Mouse (Mus musculus) hindbrain, embryonic 10.5 days (tissue): ENCODE measurements around the gene Echs1. TPM values are rescaled to one million over a fixed set of nuclear protein-coding genes. Genes with fewer than 3 reads are reported as not detected.

Experiments used
- DNase-seq: peaks from one replicate; pipeline ENCODE4 v3.0.0-alpha.2; 2017; ENCODE audit warnings: low spot score
- H3K27ac ChIP-seq: fragments of 300-500 bp; sonication (generic); 2 replicates; pipeline ENCODE4 v1.5.1; 2016; ENCODE audit warnings: mild to moderate bottlenecking, moderate library complexity
- H3K27me3 ChIP-seq: fragments of 300-500 bp; sonication (generic); 2 replicates; pipeline ENCODE4 v1.6.1; 2016; ENCODE audit warnings: mild to moderate bottlenecking; ENCODE audit not compliant: poor library complexity, insufficient read depth, severe bottlenecking
- H3K36me3 ChIP-seq: fragments of 300-500 bp; sonication (generic); 2 replicates; pipeline ENCODE4 v1.6.1; 2016; ENCODE audit warnings: mild to moderate bottlenecking, moderate library complexity
- H3K4me1 ChIP-seq: fragments of 300-500 bp; sonication (generic); replicated peaks from 2 replicates; pipeline ENCODE4 v1.6.1; 2016; ENCODE audit warnings: mild to moderate bottlenecking
- H3K4me3 ChIP-seq: fragments of 300-500 bp; sonication (generic); 2 replicates; pipeline ENCODE4 v1.5.1; 2016; ENCODE audit warnings: mild to moderate bottlenecking, moderate library complexity
- H3K9me3 ChIP-seq: fragments of 300-500 bp; sonication (generic); 2 replicates; pipeline ENCODE4 v1.6.1; 2016; ENCODE audit warnings: mild to moderate bottlenecking, moderate library complexity
- WGBS: fragments of 180-500 bp; shearing (Covaris S2); methylation state at CpG from one replicate; pipeline ENCODE4 v1.1.7; 2016; 5-methylcytosine and 5-hydroxymethylcytosine counted together
- polyA plus RNA-seq: library from polyadenylated mRNA; unstranded; fragments of >200 nt; fragmentation: Nextera tagmentation; extraction: Ambion mirVana; gene quantifications from 2 replicates; pipeline ENCODE4 v1.2.1, GENCODE M21; 2016

Echs1 gene
- polyA plus RNA-seq, 1 experiment from 2014 or later = 153 TPM

GRCm38 (mm10) chr7:140101993-140102860 is 14.0 kb downstream of the Echs1 start, which contains the start of gene Fuom:
TSS of gene Fuom (minus strand) at chr7:140102441.
- H3K36me3 ChIP-seq = peaks cover 21% of the 10 kb centered on the region
- H3K27me3 ChIP-seq = peaks cover 18% of the 10 kb centered on the region
- peak within 1 kb of the TSS; percentile 73 for H3K27ac ChIP-seq
- peaks cover 18% of the 10 kb centered on the region for H3K4me1 ChIP-seq
- peak within 1 kb of the TSS; percentile 55 for H3K4me3 ChIP-seq
- DNase-seq = peak; percentile 78
- H3K9me3 ChIP-seq = no peaks in the 10 kb centered on the region
- WGBS = 2% methylated on average over 30 of the region's 30 CpGs

DNA sequence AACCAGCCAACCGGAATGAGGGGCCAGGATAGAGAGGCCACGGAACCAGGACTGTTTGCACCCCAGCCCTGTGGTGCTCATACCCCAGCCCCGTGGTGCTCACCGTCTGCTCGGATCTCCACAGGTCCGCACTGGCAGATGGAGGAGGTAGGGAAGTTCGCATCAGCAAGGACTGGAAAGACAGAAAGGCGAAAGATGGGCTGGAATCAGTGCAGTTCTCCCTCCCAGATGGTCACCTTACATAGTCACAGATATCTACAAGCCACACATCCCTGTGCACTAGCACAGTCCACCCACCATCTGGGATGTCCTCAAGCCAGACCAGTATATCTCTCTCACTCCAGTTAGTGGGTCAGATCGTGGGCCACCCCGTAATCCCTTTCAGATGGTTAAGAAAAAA is 14.8 kb downstream of the Echs1 start:
- H3K9me3 ChIP-seq = no peaks in the 10 kb centered on the region
- H3K27me3 ChIP-seq = peaks cover 18% of the 10 kb centered on the region
- 73% methylated on average over 10 of the region's 10 CpGs for WGBS
- peak overlapping the region; percentile 55 for H3K4me3 ChIP-seq
- DNase-seq = no peak
- peaks cover 14% of the 10 kb centered on the region for H3K36me3 ChIP-seq
- H3K27ac ChIP-seq = peak overlapping the region; percentile 73
- peaks cover 18% of the 10 kb centered on the region for H3K4me1 ChIP-seq

DNA sequence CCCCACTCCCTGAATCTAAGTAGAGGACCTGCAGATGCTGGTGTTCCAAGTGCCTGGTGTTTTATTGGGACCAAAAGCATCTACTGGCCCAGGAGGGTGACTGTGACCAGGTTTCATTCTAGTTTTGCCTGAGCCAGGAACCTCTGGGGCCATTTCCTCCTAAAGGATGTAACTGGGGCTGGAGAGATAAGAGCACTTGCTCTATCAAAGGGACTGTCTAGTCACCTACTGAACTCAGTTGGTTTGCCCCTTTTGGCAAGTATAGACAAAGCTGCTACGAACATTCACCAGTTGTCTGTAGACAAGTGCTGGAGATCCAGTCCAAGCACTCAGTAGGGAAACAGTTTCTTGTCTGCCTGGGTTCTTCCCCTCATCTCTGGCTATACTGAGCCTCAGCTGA is 17.8 kb downstream of the Echs1 start:
- DNase-seq = no peak
- H3K27me3 ChIP-seq = peaks cover 18% of the 10 kb centered on the region
- H3K9me3 ChIP-seq = no peaks in the 10 kb centered on the region
- H3K36me3 ChIP-seq = no peaks in the 10 kb centered on the region
- peaks cover 22% of the 10 kb centered on the region for H3K4me1 ChIP-seq
- no peak overlapping the region for H3K27ac ChIP-seq
- no peak overlapping the region for H3K4me3 ChIP-seq
- WGBS = 88% methylated on average over 1 of the region's 1 CpGs

GRCm38 (mm10) chr7:140096055-140096454 is 20.2 kb downstream of the Echs1 start:
- peaks cover 8% of the 10 kb centered on the region for H3K27me3 ChIP-seq
- H3K36me3 ChIP-seq = no peaks in the 10 kb centered on the region
- no peak overlapping the region for H3K4me3 ChIP-seq
- H3K9me3 ChIP-seq = no peaks in the 10 kb centered on the region
- DNase-seq = no peak
- H3K4me1 ChIP-seq = 0 out of 2 replicates have a peak, but pooled peaks cover 6% of the 10 kb centered on the region
- no peak overlapping the region for H3K27ac ChIP-seq

- Histone ChIP-seq H3K27me3 (0 out of 2 replicates have a peak, but pooled peaks cover 3% of the 10 kb centered on the region), H3K36me3 (no peaks in the 10 kb centered on the region), H3K9me3 (no peaks in the 10 kb centered on the region), H3K27ac (no peak overlapping the region), H3K4me1 (0 out of 2 replicates have a peak, but pooled peaks cover 4% of the 10 kb centered on the region), H3K4me3 (no peak overlapping the region)
- WGBS = 70% methylated on average over 1 of the region's 1 CpGs
- DNase-seq = no peak
These were observed 20.7 kb downstream of the Echs1 start for GRCm38 (mm10) chr7:140095556-140095955.

- WGBS = 67% methylated on average over 5 of the region's 5 CpGs
- no peak for DNase-seq
- no peak overlapping the region for H3K4me3 ChIP-seq
- no peak overlapping the region for H3K27ac ChIP-seq
- H3K4me1 ChIP-seq = 0 out of 2 replicates have a peak, but pooled peaks cover 4% of the 10 kb centered on the region
- 0 out of 2 replicates have a peak, but pooled peaks cover 2% of the 10 kb centered on the region for H3K27me3 ChIP-seq
- no peaks in the 10 kb centered on the region for H3K9me3 ChIP-seq
- H3K36me3 ChIP-seq = no peaks in the 10 kb centered on the region
These were observed 21.3 kb downstream of the Echs1 start for GRCm38 (mm10) chr7:140094954-140095353.

GRCm38 (mm10) chr7:140092924-140093528 is 23.2 kb downstream of the Echs1 start, which contains the start of gene Prap1:
TSS of gene Prap1 (plus strand) at chr7:140093395.
- Histone ChIP-seq H3K4me3 (no peak within 1 kb of the TSS), H3K27ac (no peak within 1 kb of the TSS), H3K27me3 (no peaks in the 10 kb centered on the region), H3K36me3 (no peaks in the 10 kb centered on the region), H3K9me3 (no peaks in the 10 kb centered on the region), H3K4me1 (0 out of 2 replicates have a peak, but pooled peaks cover 4% of the 10 kb centered on the region)
- 70% methylated on average over 5 of the region's 5 CpGs for WGBS
- DNase-seq = no peak

DNA sequence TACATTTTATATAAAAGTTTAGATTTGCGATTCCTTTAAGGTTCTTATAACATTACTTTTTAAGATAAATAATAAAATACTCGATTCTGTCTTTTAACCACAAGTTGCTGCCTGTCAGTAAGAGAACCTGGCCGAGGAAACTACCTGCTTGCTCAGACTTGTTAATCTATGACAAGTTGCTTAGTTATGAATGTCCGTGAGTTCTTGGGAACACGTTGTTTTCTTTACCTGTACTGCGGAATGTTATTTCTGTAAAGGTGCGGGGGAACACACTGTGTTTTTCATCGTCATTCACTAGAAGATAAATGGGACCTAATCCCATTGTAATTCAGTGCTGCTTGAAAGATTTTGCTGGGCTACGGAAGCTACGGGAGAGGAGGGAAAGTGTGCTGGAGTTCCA is 25.7 kb downstream of the Echs1 start:
- no peaks in the 10 kb centered on the region for H3K9me3 ChIP-seq
- DNase-seq = no peak
- H3K4me3 ChIP-seq = no peak overlapping the region
- H3K27ac ChIP-seq = no peak overlapping the region
- WGBS = 83% methylated on average over 10 of the region's 10 CpGs
- H3K4me1 ChIP-seq = 0 out of 2 replicates have a peak, but pooled peaks cover 4% of the 10 kb centered on the region
- H3K36me3 ChIP-seq = no peaks in the 10 kb centered on the region
- H3K27me3 ChIP-seq = no peaks in the 10 kb centered on the region

DNA sequence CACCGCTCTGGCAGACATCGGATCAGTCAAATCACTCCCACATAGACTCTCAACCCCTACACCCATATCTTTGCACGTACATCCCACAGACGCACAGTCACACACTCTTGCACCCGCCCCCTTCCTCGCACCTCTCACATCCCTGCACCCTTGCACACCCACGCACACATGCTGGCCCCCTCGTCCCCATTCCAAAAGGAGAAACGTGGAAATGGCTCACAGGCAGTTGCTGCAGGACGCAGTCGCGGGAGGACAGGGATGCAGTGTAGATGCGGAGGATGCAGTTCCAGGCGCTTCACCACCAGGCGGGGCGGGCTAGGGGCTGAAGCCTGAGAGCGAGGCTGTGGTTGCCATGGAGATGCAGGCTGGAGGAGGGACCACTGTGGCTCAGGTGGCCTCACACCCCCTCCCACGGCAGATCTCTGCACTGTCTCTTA is 34.0 kb downstream of the Echs1 start, which contains the start of gene Caly:
Gene Caly, minus strand, starts transcription at position 307 of the 437 bp plus-strand sequence.
- peaks cover 43% of the 10 kb centered on the region for H3K27me3 ChIP-seq
- H3K4me3 ChIP-seq = peak within 1 kb of the TSS; percentile 48
- peak; percentile 82 for DNase-seq
- H3K36me3 ChIP-seq = no peaks in the 10 kb centered on the region
- 5% methylated on average over 18 of the region's 18 CpGs for WGBS
- H3K4me1 ChIP-seq = peaks cover 32% of the 10 kb centered on the region
- no peaks in the 10 kb centered on the region for H3K9me3 ChIP-seq
- H3K27ac ChIP-seq = peak within 1 kb of the TSS; percentile 56; the same call in 1 of the 2 replicates

- peak overlapping the region; percentile 56; the same call in 1 of the 2 replicates for H3K27ac ChIP-seq
- no peaks in the 10 kb centered on the region for H3K9me3 ChIP-seq
- 16% methylated on average over 20 of the region's 20 CpGs for WGBS
- H3K4me3 ChIP-seq = peak overlapping the region; percentile 48
- H3K4me1 ChIP-seq = peaks cover 32% of the 10 kb centered on the region
- DNase-seq = peak; percentile 10
- H3K36me3 ChIP-seq = no peaks in the 10 kb centered on the region
- H3K27me3 ChIP-seq = peaks cover 43% of the 10 kb centered on the region
These were observed 34.7 kb downstream of the Echs1 start for GRCm38 (mm10) chr7:140081408-140082241.

GRCm38 (mm10) chr7:140080503-140081156 is 35.6 kb downstream of the Echs1 start:
- peaks cover 32% of the 10 kb centered on the region for H3K4me1 ChIP-seq
- H3K9me3 ChIP-seq = no peaks in the 10 kb centered on the region
- no peaks in the 10 kb centered on the region for H3K36me3 ChIP-seq
- H3K4me3 ChIP-seq = peak overlapping the region; percentile 48
- peak overlapping the region; percentile 82 for H3K27ac ChIP-seq
- H3K27me3 ChIP-seq = peaks cover 43% of the 10 kb centered on the region
- peak; percentile 91 for DNase-seq
- 3% methylated on average over 24 of the region's 24 CpGs for WGBS

GRCm38 (mm10) chr7:140078711-140079110 is 37.6 kb downstream of the Echs1 start:
- no peak overlapping the region for H3K4me3 ChIP-seq
- 7% methylated on average over 5 of the region's 5 CpGs for WGBS
- H3K9me3 ChIP-seq = no peaks in the 10 kb centered on the region
- peaks cover 32% of the 10 kb centered on the region for H3K4me1 ChIP-seq
- H3K36me3 ChIP-seq = no peaks in the 10 kb centered on the region
- peak; percentile 74 for DNase-seq
- no peak overlapping the region for H3K27ac ChIP-seq
- H3K27me3 ChIP-seq = peaks cover 43% of the 10 kb centered on the region
